Comparison of ENCODE assay signal across 11 mouse cellular contexts in genomic region chr5:124036836-124037235, GRCm38 (mm10). TPM values are rescaled to one million over a fixed set of nuclear protein-coding genes. Genes with fewer than 3 reads are reported as not detected.
DNase-seq lines count a peak whose midpoint lies in the region; ATAC-seq and TF ChIP-seq lines count a peak whose summit lies in the region.
"Had no signal": no experiment of that assay in that cellular context is flagged by ENCODE, and none has a peak within 500 bp of the region (broad histone marks: within the 10 kb centered on the region; RNA-seq: fewer than 3 reads in every experiment).

No protein-coding gene starts in this region.

- 42% methylated on average over 5 of the region's 5 CpGs for WGBS in heart, embryonic 15.5 days
- WGBS in heart, embryonic 11.5 days (ENCODE audit: insufficient replicate concordance): 27% methylated on average over 5 of the region's 5 CpGs
- WGBS in forebrain, embryonic 14.5 days: 7% methylated on average over 5 of the region's 5 CpGs
- 3% methylated on average over 5 of the region's 5 CpGs for WGBS in midbrain, embryonic 14.5 days

- DNase-seq in G1E (ENCODE audit: low spot score): no peak
- DNase-seq in forebrain, embryonic 14.5 days (ENCODE audit: low spot score): peak; percentile 65
- peak; percentile 75 for DNase-seq in midbrain, embryonic 14.5 days
- DNase-seq in left cerebral cortex, postnatal 25 days (ENCODE audit: low spot score in 2 of 2): no peak
- DNase-seq in layer of hippocampus, adult 11-12 months (ENCODE audit: low spot score): no peak
- DNase-seq in left cerebral cortex, adult 2 months (ENCODE audit: extremely low spot score in 1 of 2, low spot score in 2 of 2): no peak
- DNase-seq: cerebellum, adult 9-11 months had no signal

- ATAC-seq in heart, embryonic 15.5 days (replicated peaks; ENCODE audit: insufficient number of reproducible peaks, insufficient read depth, low FRiP score, low read depth): no peak
- ATAC-seq in heart, embryonic 11.5 days (replicated peaks; ENCODE audit: insufficient number of reproducible peaks, low FRiP score, low TSS enrichment): no peak
- ATAC-seq in G1E (ENCODE audit: extremely low read depth, insufficient number of reproducible peaks, low FRiP score, poor library complexity, severe bottlenecking): peak; percentile 22; the same call in 1 of the 2 replicates
- 0 out of 2 replicates have a peak, but pooled peaks have one; percentile 21 for ATAC-seq in forebrain, embryonic 14.5 days
- peak; percentile 50; the same call in 1 of the 2 replicates for ATAC-seq in midbrain, embryonic 14.5 days (ENCODE audit: low FRiP score, low TSS enrichment)

- TF ChIP-seq CTCF in G1E (IDR thresholded peaks at IDR 0.05; ENCODE audit: low read depth, low read length): no peak
- TF ChIP-seq CTCF in left cerebral cortex, adult 2 months (IDR thresholded peaks at IDR 0.05): no peak

- peaks cover 21% of the 10 kb centered on the region for H3K4me1 ChIP-seq in heart, embryonic 15.5 days (replicated peaks)
- H3K4me1 ChIP-seq in heart, embryonic 11.5 days (ENCODE audit: control insufficient read depth, insufficient read depth, low read length): peaks cover 19% of the 10 kb centered on the region
- peaks cover 43% of the 10 kb centered on the region for H3K4me1 ChIP-seq in G1E (ENCODE audit: insufficient read depth, low read depth, low read length)
- H3K4me1 ChIP-seq in forebrain, embryonic 14.5 days (ENCODE audit: control insufficient read depth, insufficient read depth, low read length): peaks cover 2% of the 10 kb centered on the region; the same call in 1 of the 2 replicates
- no peaks in the 10 kb centered on the region for H3K4me1 ChIP-seq in midbrain, embryonic 14.5 days (ENCODE audit: control insufficient read depth, insufficient read depth, low read length)

- no peak overlapping the region for H3K9ac ChIP-seq in heart, embryonic 15.5 days
- no peak overlapping the region for H3K9ac ChIP-seq in heart, embryonic 11.5 days (ENCODE audit: low read depth, low read length)
- H3K9ac ChIP-seq in forebrain, embryonic 14.5 days (ENCODE audit: low read length): no peak overlapping the region
- H3K9ac ChIP-seq in midbrain, embryonic 14.5 days (replicated peaks; ENCODE audit: low read length): 0 out of 2 replicates have a peak overlapping the region, but pooled peaks have one; percentile 4
- H3K9ac ChIP-seq: limb, embryonic 15.5 days had no signal

- no peak overlapping the region for H3K4me2 ChIP-seq in heart, embryonic 15.5 days
- H3K4me2 ChIP-seq in heart, embryonic 11.5 days: no peak overlapping the region
- no peak overlapping the region for H3K4me2 ChIP-seq in forebrain, embryonic 14.5 days (ENCODE audit: low read length)
- no peak overlapping the region for H3K4me2 ChIP-seq in midbrain, embryonic 14.5 days (ENCODE audit: low read length)
- H3K4me2 ChIP-seq: limb, embryonic 15.5 days had no signal

- H3K27me3 ChIP-seq in heart, embryonic 15.5 days: no peaks in the 10 kb centered on the region
- H3K27me3 ChIP-seq in heart, embryonic 11.5 days (ENCODE audit: control insufficient read depth, insufficient read depth, low read length): no peaks in the 10 kb centered on the region
- H3K27me3 ChIP-seq in G1E (ENCODE audit: insufficient read depth, low read length): peaks cover 3% of the 10 kb centered on the region; the same call in 1 of the 2 replicates
- no peaks in the 10 kb centered on the region for H3K27me3 ChIP-seq in forebrain, embryonic 14.5 days (replicated peaks; ENCODE audit: control insufficient read depth, insufficient read depth, low read length)
- no peaks in the 10 kb centered on the region for H3K27me3 ChIP-seq in midbrain, embryonic 14.5 days (ENCODE audit: control insufficient read depth, insufficient read depth, low read length)
- H3K27me3 ChIP-seq: limb, embryonic 15.5 days had no signal

- H3K4me3 ChIP-seq in heart, embryonic 15.5 days: no peak overlapping the region
- H3K4me3 ChIP-seq in heart, embryonic 11.5 days (ENCODE audit: low read depth, low read length): no peak overlapping the region
- no peak overlapping the region for H3K4me3 ChIP-seq in G1E (ENCODE audit: low read depth, low read length)
- no peak overlapping the region for H3K4me3 ChIP-seq in forebrain, embryonic 14.5 days (ENCODE audit: low read depth, low read length)
- H3K4me3 ChIP-seq in midbrain, embryonic 14.5 days (replicated peaks; ENCODE audit: low read depth, low read length): no peak overlapping the region
- no peak overlapping the region for H3K4me3 ChIP-seq in left cerebral cortex, adult 2 months
- H3K4me3 ChIP-seq: limb, embryonic 15.5 days; myocyte had no signal

- H3K9me3 ChIP-seq in heart, embryonic 15.5 days (replicated peaks): no peaks in the 10 kb centered on the region
- no peaks in the 10 kb centered on the region for H3K9me3 ChIP-seq in heart, embryonic 11.5 days (replicated peaks; ENCODE audit: control insufficient read depth, low read length)
- no peaks in the 10 kb centered on the region for H3K9me3 ChIP-seq in G1E (replicated peaks)
- no peaks in the 10 kb centered on the region for H3K9me3 ChIP-seq in forebrain, embryonic 14.5 days (replicated peaks; ENCODE audit: control insufficient read depth, low read length)
- H3K9me3 ChIP-seq in midbrain, embryonic 14.5 days (ENCODE audit: control insufficient read depth, low read length): no peaks in the 10 kb centered on the region
- H3K9me3 ChIP-seq: limb, embryonic 15.5 days had no signal

- intact Hi-C loops in left cerebral cortex, postnatal 25 days (cut with DNase I): no loop called here
- intact Hi-C loops in left cerebral cortex, adult 2 months (cut with DNase I): no loop called here

- no peaks in the 10 kb centered on the region for H3K36me3 ChIP-seq in heart, embryonic 15.5 days
- H3K36me3 ChIP-seq in heart, embryonic 11.5 days (ENCODE audit: control insufficient read depth, insufficient read depth, low read length): no peaks in the 10 kb centered on the region
- H3K36me3 ChIP-seq in G1E (replicated peaks): no peaks in the 10 kb centered on the region
- no peaks in the 10 kb centered on the region for H3K36me3 ChIP-seq in forebrain, embryonic 14.5 days (ENCODE audit: control insufficient read depth, insufficient read depth, low read length)
- H3K36me3 ChIP-seq in midbrain, embryonic 14.5 days (ENCODE audit: control insufficient read depth, insufficient read depth, low read length): no peaks in the 10 kb centered on the region
- H3K36me3 ChIP-seq: limb, embryonic 15.5 days had no signal

- peak overlapping the region; percentile 45; the same call in 1 of the 2 replicates for H3K27ac ChIP-seq in heart, embryonic 15.5 days
- no peak overlapping the region for H3K27ac ChIP-seq in heart, embryonic 11.5 days (ENCODE audit: low read depth, low read length)
- H3K27ac ChIP-seq in forebrain, embryonic 14.5 days (ENCODE audit: low read depth, low read length): peak overlapping the region; percentile 52; the same call in 1 of the 2 replicates
- H3K27ac ChIP-seq in midbrain, embryonic 14.5 days (replicated peaks; ENCODE audit: low read depth, low read length): peak overlapping the region; percentile 61; the same call in 1 of the 2 replicates
- H3K27ac ChIP-seq in left cerebral cortex, adult 2 months: no peak overlapping the region
- H3K27ac ChIP-seq: limb, embryonic 15.5 days had no signal

RNA-seq across cellular contexts. Expression of gene Vps37b, which starts 4.8 kb away (rescaled TPM):
- polyA plus RNA-seq in heart, embryonic 15.5 days (2015; fragmentation: Nextera tagmentation; extraction: Ambion mirVana): 49.9 and 56.0 TPM in 2 replicates
- polyA plus RNA-seq in heart, embryonic 11.5 days (2014; fragmentation: Nextera tagmentation; extraction: Ambion mirVana): 43.3 and 48.2 TPM in 2 replicates
- 55.7 and 64.1 TPM in 2 replicates for total RNA-seq in G1E (2014; fragmentation: Nextera tagmentation)
- total RNA-seq in G1E (2017): 26.2 and 27.5 TPM in 2 replicates
- polyA plus RNA-seq in G1E (2012): 135 and 192 TPM in 2 replicates
- polyA plus RNA-seq in forebrain, embryonic 14.5 days (2014; fragmentation: Nextera tagmentation; extraction: Ambion mirVana): 70.5 and 86.6 TPM in 2 replicates
- 58.0 and 72.4 TPM in 2 replicates for polyA plus RNA-seq in midbrain, embryonic 14.5 days (2014; fragmentation: Nextera tagmentation; extraction: Ambion mirVana)
- 10 to 100 TPM; 46.7 to 50.6 TPM for total RNA-seq in left cerebral cortex, postnatal 25 days (2021)
- total RNA-seq in left cerebral cortex, adult 2 months (2021): 10 to 100 TPM; 46.1 to 47.3 TPM

RNA-seq across cellular contexts. Expression of gene Abcb9, which starts 58.8 kb away (rescaled TPM):
- polyA plus RNA-seq in heart, embryonic 15.5 days (2015; fragmentation: Nextera tagmentation; extraction: Ambion mirVana): 1.7 and 4.9 TPM in 2 replicates
- 1.1 and 1.4 TPM in 2 replicates for polyA plus RNA-seq in heart, embryonic 11.5 days (2014; fragmentation: Nextera tagmentation; extraction: Ambion mirVana)
- total RNA-seq in G1E (2014; fragmentation: Nextera tagmentation) (0.75 TPM in 1 of 2 replicates, not detected in the other), G1E (2017) (0.60 and 1.0 TPM in 2 replicates)
- 0.62 and 0.66 TPM in 2 replicates for polyA plus RNA-seq in G1E (2012)
- polyA plus RNA-seq in forebrain, embryonic 14.5 days (2014; fragmentation: Nextera tagmentation; extraction: Ambion mirVana): 6.8 and 7.9 TPM in 2 replicates
- 10.9 and 11.6 TPM in 2 replicates for polyA plus RNA-seq in midbrain, embryonic 14.5 days (2014; fragmentation: Nextera tagmentation; extraction: Ambion mirVana)
- 10 to 100 TPM; 54.8 to 62.4 TPM for total RNA-seq in left cerebral cortex, postnatal 25 days (2021)
- total RNA-seq in left cerebral cortex, adult 2 months (2021): 10 to 100 TPM; 55.0 to 57.3 TPM

Comparison
In these comparisons a context has a peak if more than half of its experiments do, and no peak if none do; other contexts are left out.
1. H3K27ac ChIP-seq: peak in heart, embryonic 15.5 days (single experiment), forebrain, embryonic 14.5 days (single experiment) and midbrain, embryonic 14.5 days (single experiment); none in heart, embryonic 11.5 days (single experiment) and left cerebral cortex, adult 2 months (single experiment).
2. ATAC-seq: peak in G1E (single experiment), forebrain, embryonic 14.5 days (single experiment) and midbrain, embryonic 14.5 days (single experiment); none in heart, embryonic 15.5 days (single experiment) and heart, embryonic 11.5 days (single experiment).
3. DNase-seq: peak in forebrain, embryonic 14.5 days (single experiment) and midbrain, embryonic 14.5 days (single experiment); none in G1E (single experiment), left cerebral cortex, postnatal 25 days (0 of 2), layer of hippocampus, adult 11-12 months (single experiment) and left cerebral cortex, adult 2 months (0 of 2).